Mouse (Mus musculus): Measurements from ENCODE around the gene Ppp1r3g. TPM values are rescaled to one million over a fixed set of nuclear protein-coding genes. Genes with fewer than 3 reads are reported as not detected.
"Not testable (repeated sequence)": the region's sequence is repeated elsewhere in the genome, so short reads cannot be mapped to it uniquely, and the experiment has no call there.

Ppp1r3g gene
- total RNA-seq, 2 experiments from 2014 or later, result 0.45 to 0.47 TPM

DNA sequence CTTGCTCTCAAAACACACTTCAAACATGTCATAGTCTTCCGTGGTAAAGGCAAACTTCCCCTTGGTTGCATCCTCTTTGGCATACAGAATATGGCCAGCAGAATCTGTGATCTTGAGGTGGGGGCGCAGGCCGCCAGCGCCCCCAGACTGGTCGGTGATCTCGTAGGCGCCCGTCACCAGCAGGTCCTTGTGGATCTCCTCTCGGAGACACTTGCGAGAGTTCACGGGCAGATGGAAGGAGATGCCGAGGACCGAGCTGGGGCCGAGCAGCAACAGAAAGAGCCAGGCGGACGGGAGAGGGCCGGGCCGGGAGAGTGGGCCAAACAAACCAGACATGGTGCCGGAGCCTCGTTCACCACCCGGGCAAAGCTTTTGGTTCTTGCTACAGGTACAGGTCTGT is 32.5 kb downstream of the Ppp1r3g start:
- DNase-seq (ENCODE audit: low spot score); intact Hi-C loops (cut with DNase I): not testable (repeated sequence)

DNA sequence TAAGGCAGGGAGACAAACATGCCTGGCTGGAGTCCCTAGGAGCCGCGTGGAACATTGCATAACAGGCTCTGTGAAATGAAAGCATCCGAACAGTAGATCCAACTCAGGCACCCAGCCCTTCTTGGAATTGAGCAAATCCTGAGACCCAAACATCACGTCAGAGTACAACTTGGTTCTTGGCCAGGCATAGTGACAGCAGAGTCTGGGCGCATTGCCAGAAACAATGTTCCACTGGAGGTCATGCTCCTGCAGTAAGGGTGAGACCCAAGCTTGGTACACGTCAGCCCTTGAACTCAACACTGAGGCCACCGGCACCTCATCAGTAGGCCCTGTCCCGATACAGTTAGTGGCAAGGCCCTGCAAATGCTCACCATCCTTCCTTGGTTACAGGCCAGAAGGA is 35.4 kb downstream of the Ppp1r3g start:
- intact Hi-C loops (cut with DNase I), result no loop called here
- peak; percentile 77 for DNase-seq (ENCODE audit: low spot score)

DNA sequence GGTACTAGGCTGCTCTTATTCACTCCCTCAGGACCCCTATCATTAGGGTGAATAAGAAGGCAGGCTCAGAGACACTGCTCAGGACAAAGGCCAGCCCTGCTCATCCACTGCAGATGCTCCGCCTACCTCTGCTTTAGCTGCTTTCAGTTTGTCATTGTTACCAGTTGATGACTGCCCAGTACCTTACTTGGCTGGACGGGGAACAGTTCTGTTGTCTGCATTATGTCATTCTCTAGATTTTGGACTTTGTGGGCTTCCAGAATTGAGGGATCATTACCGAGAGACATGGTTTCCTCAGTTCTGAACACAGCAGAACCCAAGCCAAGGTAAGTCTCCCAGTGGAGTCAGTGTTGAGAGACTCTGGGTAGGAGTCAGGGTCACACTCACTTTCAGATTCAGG is 36.6 kb downstream of the Ppp1r3g start:
- intact Hi-C loops (cut with DNase I), result no loop called here
- DNase-seq (ENCODE audit: low spot score), result no peak

- no peak for DNase-seq (ENCODE audit: low spot score)
- intact Hi-C loops (cut with DNase I), result no loop called here
These were observed 37.2 kb downstream of the Ppp1r3g start for GRCm38 (mm10) chr13:35995696-35996426.

DNA sequence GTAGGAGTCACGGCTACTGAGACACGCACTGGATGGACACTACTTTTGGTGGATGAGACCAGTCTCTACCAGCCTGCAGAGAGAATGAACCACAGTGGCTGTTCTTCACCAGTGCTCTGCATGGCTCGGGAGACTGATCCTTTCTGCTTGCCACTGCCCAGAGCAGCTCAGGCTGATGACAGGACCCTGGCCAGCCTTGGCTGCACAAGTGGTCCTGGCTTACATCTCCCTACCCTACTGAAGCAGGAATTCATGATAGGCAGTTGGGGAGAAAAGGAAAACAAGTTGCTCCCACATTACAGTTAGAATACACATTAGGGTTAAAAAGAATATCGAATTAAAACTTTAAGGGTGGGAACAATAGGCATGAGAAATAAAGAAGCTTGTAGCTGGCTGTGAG is 39.0 kb downstream of the Ppp1r3g start:
- intact Hi-C loops (cut with DNase I), result no loop called here
- DNase-seq (ENCODE audit: low spot score), result peak; percentile 13

GRCm38 (mm10) chr13:36000798-36001197 is 42.2 kb downstream of the Ppp1r3g start:
- DNase-seq (ENCODE audit: low spot score), result no peak

GRCm38 (mm10) chr13:36009981-36010380 is 51.3 kb downstream of the Ppp1r3g start:
- no peak for DNase-seq (ENCODE audit: low spot score)
- intact Hi-C loops (cut with DNase I), result no loop called here

More at GRCm38 (mm10) chr13:36000798-36001197, 42.2 kb downstream of the Ppp1r3g start:
- intact Hi-C loops (cut with DNase I), result no loop called here

- intact Hi-C loops (cut with DNase I), result loop anchor here (5.0 kb wide), 3 partner anchors 102 to 1312 kb away; partner anchors contain the start of genes Fars2 and Lyrm4
- no peak for DNase-seq (ENCODE audit: low spot score)
These were observed 57.0 kb downstream of the Ppp1r3g start for GRCm38 (mm10) chr13:36015636-36016035.

DNA sequence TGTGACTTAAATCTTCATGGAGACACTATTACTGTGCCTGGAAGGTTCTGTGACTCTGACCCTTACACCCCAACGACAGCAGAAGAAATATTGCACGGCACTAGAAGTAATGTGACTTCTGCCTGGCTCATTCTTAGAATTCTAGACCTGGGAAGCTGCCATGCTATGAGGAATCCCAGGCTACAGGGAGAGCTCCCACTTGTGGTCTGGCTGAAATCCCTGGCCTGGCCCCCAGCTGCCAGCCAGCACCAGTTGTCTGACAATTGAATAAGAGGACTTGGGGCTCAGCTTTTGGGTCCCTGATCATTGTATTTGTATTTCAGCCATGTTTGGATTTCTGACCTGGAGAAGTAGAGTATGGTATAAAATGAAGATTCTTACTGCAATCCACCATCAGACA is 59.4 kb downstream of the Ppp1r3g start:
- intact Hi-C loops (cut with DNase I), result loop anchor here (5.0 kb wide), 3 partner anchors 99 to 1309 kb away; partner anchors contain the start of genes Fars2 and Lyrm4

GRCm38 (mm10) chr13:36019309-36020274 is 61.0 kb downstream of the Ppp1r3g start:
- intact Hi-C loops (cut with DNase I), result loop anchor here (1.0 to 5.0 kb wide), 4 partner anchors 98 to 1308 kb away; partner anchors contain the start of genes Fars2 and Lyrm4

More for the DNA sequence above, 59.4 kb downstream of the Ppp1r3g start:
- DNase-seq (ENCODE audit: low spot score), result no peak

More at GRCm38 (mm10) chr13:36019309-36020274, 61.0 kb downstream of the Ppp1r3g start:
- DNase-seq (ENCODE audit: low spot score), result no peak

Other genes starting within 250 kb of the Ppp1r3g start
- 1 to 10 TPM; 2.9 to 5.1 TPM for gene Rpp40, start 52.5 kb upstream of the Ppp1r3g start, total RNA-seq (2021)
- gene Fars2, start 158.6 kb downstream of the Ppp1r3g start, total RNA-seq (2021), result 10 to 100 TPM; 70.4 to 76.9 TPM
- 10 to 100 TPM in 1 of 2 experiments, 1 to 10 TPM in 1; 8.3 to 10.2 TPM for gene Lyrm4, start 158.7 kb downstream of the Ppp1r3g start, total RNA-seq (2021)

Measured in heart, postnatal 25 days (tissue).